Mouse (Mus musculus) kidney, adult 2 months (tissue): ENCODE data around the gene Nudt12.

Source experiments
- CTCF ChIP-seq: fragments of 200-500 bp; conservative IDR thresholded peaks from 2 replicates; pipeline ENCODE4 v1.5.1; 2011; ENCODE audit warnings: low read depth, mild to moderate bottlenecking, control low read depth, low read length, moderate library complexity, mixed read lengths; ENCODE audit not compliant: insufficient read depth, insufficient read length
- POLR2A ChIP-seq: fragments of 200-500 bp; IDR thresholded peaks from one replicate; pipeline ENCODE4 v1.6.1; 2011; ENCODE audit warnings: low read depth, low read length, control low read depth

DNA sequence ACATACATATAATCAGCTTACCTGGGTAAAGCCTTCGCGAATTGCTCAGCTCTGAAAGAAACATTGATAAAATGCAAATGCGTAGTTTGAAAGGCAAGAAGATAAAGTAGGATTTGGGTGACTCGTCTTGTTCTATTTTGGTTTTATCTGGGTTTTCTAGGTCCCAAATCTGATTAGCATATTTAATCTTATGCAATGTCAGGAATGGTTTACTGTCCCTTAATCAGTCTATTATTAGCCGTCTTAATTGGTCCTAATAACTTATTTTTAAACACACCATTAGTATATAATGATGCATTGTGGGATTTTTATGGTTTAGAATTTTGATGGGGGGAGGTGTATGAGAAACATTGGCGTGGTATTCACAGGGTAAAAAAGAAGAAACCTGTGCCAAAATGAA, 21.9 kb downstream of the Nudt12 start, which contains the start of gene Pdzph1:
- TF ChIP-seq CTCF: no peak
- TF ChIP-seq POLR2A: no peak
